Mouse (Mus musculus) forebrain, embryonic 15.5 days (tissue): ENCODE measurements around the gene Olfr1339. TPM values are rescaled to one million over a fixed set of nuclear protein-coding genes. Genes with fewer than 3 reads are reported as not detected.

Source experiments
- ATAC-seq: fragments of 200-750 bp; cut with Nextera tagmentation; replicated peaks from 2 replicates; pipeline ENCODE4 v1.8.0; 2017; ENCODE audit warnings: mild to moderate bottlenecking, moderate TSS enrichment, moderate library complexity
- H3K27ac ChIP-seq: fragments of 300-500 bp; sonication (generic); replicated peaks from 2 replicates; pipeline ENCODE4 v1.5.1; 2015; ENCODE audit warnings: mild to moderate bottlenecking, inconsistent platforms
- H3K27me3 ChIP-seq: fragments of 300-500 bp; sonication (generic); 2 replicates; pipeline ENCODE4 v1.6.1; 2015; ENCODE audit warnings: inconsistent platforms
- H3K36me3 ChIP-seq: fragments of 300-500 bp; sonication (generic); 2 replicates; pipeline ENCODE4 v1.6.1; 2015; ENCODE audit warnings: mild to moderate bottlenecking, inconsistent platforms
- H3K4me1 ChIP-seq: fragments of 300-500 bp; sonication (generic); 2 replicates; pipeline ENCODE4 v1.6.1; 2015; ENCODE audit warnings: inconsistent platforms
- H3K4me2 ChIP-seq: fragments of 300-500 bp; sonication (generic); replicated peaks from 2 replicates; pipeline ENCODE4 v1.6.1; 2015; ENCODE audit warnings: mild to moderate bottlenecking, inconsistent platforms
- H3K4me3 ChIP-seq: fragments of 300-500 bp; sonication (generic); 2 replicates; pipeline ENCODE4 v1.5.1; 2015; ENCODE audit warnings: mild to moderate bottlenecking, inconsistent platforms
- H3K9ac ChIP-seq: fragments of 300-500 bp; sonication (generic); replicated peaks from 2 replicates; pipeline ENCODE4 v1.6.1; 2015; ENCODE audit warnings: mild to moderate bottlenecking, inconsistent platforms
- H3K9me3 ChIP-seq: fragments of 300-500 bp; sonication (generic); 2 replicates; pipeline ENCODE4 v1.6.1; 2016; ENCODE audit warnings: inconsistent platforms
- WGBS: fragments of 180-500 bp; shearing (Covaris S2); methylation state at CpG from one replicate; pipeline ENCODE4 v1.1.7; 2015; ENCODE audit warnings: mixed read lengths; 5-methylcytosine and 5-hydroxymethylcytosine counted together
- polyA plus RNA-seq: library from polyadenylated mRNA; unstranded; fragments of >200 nt; fragmentation: Nextera tagmentation; extraction: Ambion mirVana; gene quantifications from 2 replicates; pipeline ENCODE4 v1.2.1, GENCODE M21; 2015

Gene Olfr1339
- polyA plus RNA-seq, 1 experiment from 2014 or later, result not detected

- Histone ChIP-seq H3K27ac (no peak within 1 kb of the TSS), H3K36me3 (no peaks in the 10 kb centered on the region), H3K9ac (no peak within 1 kb of the TSS), H3K4me3 (no peak within 1 kb of the TSS), H3K4me2 (no peak within 1 kb of the TSS), H3K4me1 (no peaks in the 10 kb centered on the region), H3K27me3 (no peaks in the 10 kb centered on the region), H3K9me3 (no peaks in the 10 kb centered on the region)
- no peak for ATAC-seq
- WGBS, result 73% methylated on average over 1 of the region's 1 CpGs
These were observed 26.7 kb downstream of the Olfr1339 start, which contains the start of gene Olfr1338 for GRCm38 (mm10) chr4:118758637-118759036. Gene Olfr1338, minus strand, starts transcription at chr4:118758737.

- Histone ChIP-seq H3K36me3 (no peaks in the 10 kb centered on the region), H3K9me3 (no peaks in the 10 kb centered on the region), H3K4me1 (no peaks in the 10 kb centered on the region), H3K4me2 (no peak within 1 kb of the TSS), H3K9ac (no peak within 1 kb of the TSS), H3K27ac (no peak within 1 kb of the TSS), H3K27me3 (no peaks in the 10 kb centered on the region), H3K4me3 (no peak within 1 kb of the TSS)
- no peak for ATAC-seq
- WGBS, result 74% methylated on average over 2 of the region's 2 CpGs
These were observed 50.5 kb downstream of the Olfr1339 start, which contains the start of gene Olfr1337 for GRCm38 (mm10) chr4:118782486-118782885. Gene Olfr1337, minus strand, starts transcription at chr4:118782586.

Other genes with a start within 250 kb of the Olfr1339 start
- 12.3 and 14.0 TPM in 2 replicates for gene Tie1, start 242.1 kb upstream of the Olfr1339 start, polyA plus RNA-seq
- not detected in 2 replicates for gene 2610528J11Rik, start 205.2 kb upstream of the Olfr1339 start, polyA plus RNA-seq
- 0.09 and 0.27 TPM in 2 replicates for gene Tmem125, start 188.1 kb upstream of the Olfr1339 start, polyA plus RNA-seq
- gene Cfap57, start 111.4 kb upstream of the Olfr1339 start, polyA plus RNA-seq, result 0.52 and 0.73 TPM in 2 replicates
- gene Ebna1bp2, start 111.4 kb upstream of the Olfr1339 start, polyA plus RNA-seq, result 140 and 150 TPM in 2 replicates
- not detected in 2 replicates for gene Olfr62, start 73.2 kb upstream of the Olfr1339 start, polyA plus RNA-seq
- gene Olfr1342, start 39.4 kb upstream of the Olfr1339 start, polyA plus RNA-seq, result 0.06 TPM in 1 of 2 replicates, not detected in the other
- not detected in 2 replicates for gene Olfr1341, start 28.7 kb upstream of the Olfr1339 start, polyA plus RNA-seq
- gene Olfr1340, start 12.0 kb upstream of the Olfr1339 start, polyA plus RNA-seq, result not detected in 2 replicates
- gene Olfr1338, start 26.6 kb downstream of the Olfr1339 start, polyA plus RNA-seq, result not detected in 2 replicates
- gene Olfr1337, start 50.4 kb downstream of the Olfr1339 start, polyA plus RNA-seq, result not detected in 2 replicates
- not detected in 2 replicates for gene Olfr1335, start 77.8 kb downstream of the Olfr1339 start, polyA plus RNA-seq
- not detected in 2 replicates for gene Olfr1333, start 104.1 kb downstream of the Olfr1339 start, polyA plus RNA-seq
- gene Olfr1331, start 132.5 kb downstream of the Olfr1339 start, polyA plus RNA-seq, result not detected in 2 replicates
- gene Olfr1330, start 156.4 kb downstream of the Olfr1339 start, polyA plus RNA-seq, result not detected in 2 replicates
- not detected in 2 replicates for gene Olfr1329, start 185.3 kb downstream of the Olfr1339 start, polyA plus RNA-seq
- gene Olfr1328, start 206.4 kb downstream of the Olfr1339 start, polyA plus RNA-seq, result not detected in 2 replicates
- 0.28 and 0.29 TPM in 2 replicates for gene Lao1, start 229.4 kb downstream of the Olfr1339 start, polyA plus RNA-seq